Mouse (Mus musculus) c-Kit-negative CD71-positive TER-119-positive erythroid progenitor cells, embryonic 14.5 days (primary cell): Measurements from ENCODE around the gene Sh3bp4.

Source experiments
- DNase-seq: peaks from one replicate; pipeline ENCODE4 v3.0.0-alpha.2; 2013; ENCODE audit warnings: low read depth, low spot score

Sh3bp4 gene

DNA sequence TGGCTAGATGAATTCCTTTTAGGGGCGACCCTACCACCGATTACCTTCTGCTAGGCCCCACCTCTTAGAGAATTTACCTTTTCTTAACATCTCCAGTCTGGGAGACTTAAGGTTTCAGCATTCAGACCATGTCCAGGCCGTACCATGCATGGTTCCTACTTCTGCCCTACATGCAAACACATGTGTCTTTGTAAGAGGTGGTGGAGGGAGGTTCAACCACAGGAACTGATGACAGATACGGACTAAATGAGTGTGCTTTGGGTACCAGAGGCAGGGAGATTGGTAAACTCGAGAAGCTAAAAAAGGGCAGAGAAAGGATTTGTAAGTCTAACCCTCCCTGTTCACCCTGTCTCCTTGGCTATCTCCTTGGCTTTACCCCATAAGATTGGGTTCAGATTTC is 23.5 kb downstream of the Sh3bp4 start:
- DNase-seq = no peak

DNA sequence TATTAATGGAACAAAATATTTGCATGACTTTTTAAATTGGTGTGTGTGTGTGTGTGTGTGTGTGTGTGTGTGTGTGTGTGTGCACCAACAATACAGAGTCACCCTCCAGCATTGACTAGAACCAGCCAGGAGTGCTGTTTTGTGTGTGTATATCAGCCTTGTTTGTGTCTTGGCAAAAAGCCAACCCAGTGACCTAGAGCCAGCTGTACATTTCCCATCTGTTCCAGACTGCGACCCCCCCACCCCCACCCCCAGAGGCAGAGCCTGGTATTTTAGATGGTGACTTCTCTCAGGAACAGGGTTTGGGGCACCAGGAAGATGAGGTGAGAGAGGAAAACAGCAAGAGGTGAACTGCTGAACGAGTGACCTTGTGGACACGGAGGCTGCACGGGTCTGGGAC is 24.2 kb downstream of the Sh3bp4 start:
- no peak for DNase-seq

DNA sequence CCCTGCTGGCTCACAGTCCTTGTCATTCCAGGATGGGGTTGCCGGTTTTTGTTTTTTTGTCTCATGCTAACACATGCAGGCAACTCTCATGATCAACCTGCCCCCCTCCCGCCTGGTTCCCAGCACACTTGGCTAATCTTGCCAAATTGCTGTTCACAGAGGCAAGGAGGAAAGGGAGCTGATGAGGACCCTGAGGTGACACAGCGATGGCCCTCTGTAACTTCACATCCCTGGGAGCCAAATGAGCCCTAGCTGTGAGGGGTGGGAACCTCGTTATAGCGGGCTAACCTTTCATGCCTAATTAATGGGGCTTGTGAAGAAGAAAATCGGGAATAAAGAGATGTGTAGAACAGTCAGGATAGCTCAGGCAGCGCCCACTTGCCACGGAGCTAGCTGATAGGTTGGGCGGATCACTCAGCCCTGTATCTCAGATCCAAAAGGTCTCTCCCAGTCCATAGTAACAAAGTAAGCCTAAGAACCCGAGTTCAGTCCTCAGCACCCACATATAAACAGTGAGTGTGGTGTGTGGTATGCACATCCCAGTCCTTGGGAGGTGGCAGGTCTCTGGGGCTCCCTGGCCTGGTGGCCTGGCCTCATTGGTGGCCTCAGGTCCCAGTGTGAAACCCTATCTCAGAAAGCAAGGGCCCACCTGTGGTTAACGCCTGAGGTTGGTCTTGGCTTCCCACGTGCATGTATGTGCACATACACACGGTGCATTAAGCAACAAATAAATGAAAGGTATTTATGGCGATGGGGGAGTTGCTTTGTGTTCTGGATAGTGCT is 25.6 kb downstream of the Sh3bp4 start:
- no peak for DNase-seq

DNA sequence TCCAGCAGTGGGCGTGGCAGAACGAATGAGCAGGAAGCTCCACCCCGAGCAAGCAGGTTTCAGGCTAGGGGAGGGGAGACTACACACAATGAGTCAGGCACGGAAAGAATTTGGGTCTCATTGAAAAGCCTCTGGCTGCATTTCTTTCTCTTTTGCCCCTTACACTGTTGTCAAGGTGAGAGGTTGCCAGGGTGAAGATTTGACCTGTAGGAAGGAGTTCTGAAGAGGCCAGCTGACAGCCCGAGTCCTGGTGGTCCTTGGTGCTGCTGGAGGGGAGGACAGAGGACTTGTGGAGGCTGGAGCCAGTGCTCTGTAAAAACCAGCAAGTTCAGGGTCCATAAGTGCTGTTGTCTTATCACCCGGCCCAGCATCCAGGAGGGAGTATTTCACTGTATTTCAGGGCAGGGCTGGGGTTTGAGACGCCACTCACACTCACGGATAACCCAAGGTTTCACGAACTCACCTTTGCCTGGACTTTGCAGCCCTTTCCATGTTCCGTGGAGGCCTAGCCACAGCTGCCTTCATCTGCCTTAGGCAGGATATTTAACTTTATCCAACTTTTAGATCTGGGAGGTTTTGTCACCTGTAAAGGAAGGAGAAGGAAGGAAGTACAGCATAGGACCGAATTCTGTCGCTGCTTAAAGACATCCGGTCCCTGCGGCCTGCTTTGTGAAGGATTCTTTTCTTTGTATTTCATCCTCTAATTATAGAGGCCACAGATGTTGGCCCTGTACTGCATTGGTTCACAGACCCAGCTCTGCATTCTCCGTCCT is 32.2 kb downstream of the Sh3bp4 start:
- DNase-seq = no peak

DNA sequence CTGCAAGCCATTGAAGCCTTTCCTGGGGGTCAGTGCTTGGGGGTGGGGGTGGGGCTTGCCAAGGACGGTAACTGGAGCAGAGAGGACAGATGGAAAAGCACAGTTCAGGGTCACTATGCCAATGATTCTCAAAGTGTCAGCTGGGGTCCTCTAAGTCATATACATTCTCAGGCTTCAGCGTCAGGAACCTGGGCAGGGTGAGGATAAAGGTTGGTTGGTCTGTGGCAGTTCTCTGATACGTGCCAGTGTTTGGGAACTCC is 32.7 kb downstream of the Sh3bp4 start:
- no peak for DNase-seq

DNA sequence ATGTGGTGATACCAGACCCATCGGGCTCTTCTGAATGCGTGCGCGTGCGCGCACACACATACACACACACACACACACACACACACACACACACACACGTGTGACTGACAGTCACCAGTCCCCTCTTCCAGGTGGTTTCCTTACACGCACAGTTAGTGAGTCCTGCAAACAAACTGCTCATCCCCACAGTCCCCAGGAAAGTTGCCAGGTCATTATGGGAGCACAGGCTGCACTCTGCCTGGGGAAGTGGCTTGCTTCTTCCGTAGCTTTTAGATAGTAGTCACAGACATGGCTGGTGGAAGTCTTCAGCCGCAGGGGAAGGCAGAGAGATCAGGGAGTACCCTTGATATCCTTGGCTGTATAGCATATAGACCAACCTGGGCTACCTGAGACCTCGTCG is 33.3 kb downstream of the Sh3bp4 start:
- DNase-seq = no peak

DNA sequence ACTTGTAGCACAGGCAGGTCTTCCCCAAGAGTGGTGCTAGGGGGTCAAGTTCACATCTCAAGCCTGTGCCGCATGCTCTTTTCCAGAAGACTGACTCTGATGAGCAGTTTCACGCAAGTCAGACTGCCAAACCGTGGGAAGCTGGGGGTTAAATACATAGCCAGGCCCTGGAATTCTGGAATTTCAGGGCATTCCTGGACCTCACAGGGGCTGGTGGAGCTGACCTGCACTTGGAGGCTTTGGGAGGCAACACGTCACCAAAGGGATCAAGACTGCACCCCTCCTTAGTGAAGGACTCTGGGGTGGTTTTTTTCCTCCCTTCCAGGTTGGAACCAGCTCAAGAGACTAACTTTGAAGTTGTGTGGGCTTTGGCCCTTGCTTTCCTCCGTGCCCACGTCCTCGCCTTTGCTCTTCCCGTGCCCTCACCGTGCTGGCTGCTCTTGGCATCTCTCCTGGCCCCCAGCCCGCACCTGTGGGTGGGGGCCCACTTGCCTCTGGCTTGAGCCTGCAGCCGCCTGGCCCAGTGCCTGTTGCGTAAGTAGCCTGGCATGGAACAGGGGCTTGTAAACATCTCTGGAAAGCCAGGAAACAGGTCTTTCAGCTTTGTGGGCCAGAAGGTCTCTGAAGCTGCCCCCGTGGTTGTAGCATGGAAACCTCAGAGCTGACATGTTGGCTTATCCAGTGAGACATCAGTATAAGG is 34.0 kb downstream of the Sh3bp4 start:
- DNase-seq = no peak

DNA sequence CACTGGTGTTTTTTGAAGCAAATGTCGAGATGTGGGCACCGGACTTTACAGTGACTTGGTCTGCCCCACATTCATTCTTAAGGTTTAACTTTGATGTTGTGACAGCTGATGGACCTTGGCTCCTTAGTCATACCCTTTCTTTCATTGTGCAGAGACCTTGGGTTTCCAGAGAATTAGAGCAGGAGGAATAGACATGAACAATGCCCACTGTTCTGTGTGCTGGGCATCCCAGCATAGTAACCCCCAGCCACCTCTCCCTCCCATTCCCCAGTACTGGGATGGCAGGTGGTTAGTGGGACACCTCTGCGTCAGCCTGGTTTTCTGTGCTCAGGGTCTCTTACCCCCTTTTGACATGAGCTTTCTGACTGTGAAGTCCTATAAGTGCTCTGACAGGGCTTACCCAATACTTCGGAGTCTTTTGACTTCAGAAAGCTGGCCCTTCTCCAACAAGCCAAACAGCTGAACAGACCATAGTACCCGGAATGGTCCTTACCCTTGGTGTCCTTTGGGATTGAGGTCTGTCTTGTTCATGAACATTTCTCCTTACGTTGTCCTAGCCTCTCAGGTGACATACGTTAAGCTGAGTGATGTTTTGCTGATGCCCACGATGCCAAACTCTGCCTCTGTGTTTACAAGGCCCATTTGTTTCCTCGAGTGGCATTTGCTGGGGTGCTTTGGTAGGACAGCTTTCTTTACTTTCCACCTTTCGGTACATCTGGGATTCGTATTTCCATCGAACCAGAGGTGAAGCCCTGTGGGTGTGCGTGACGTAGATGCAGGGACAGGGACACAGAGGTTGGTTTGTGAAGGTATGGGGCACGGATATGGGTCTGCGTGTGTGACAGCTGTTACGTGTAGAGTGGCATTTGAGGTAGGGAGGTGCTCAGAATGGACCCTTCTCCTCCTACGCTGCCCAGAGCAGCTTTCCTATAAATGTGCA is 35.9 kb downstream of the Sh3bp4 start:
- DNase-seq = no peak

DNA sequence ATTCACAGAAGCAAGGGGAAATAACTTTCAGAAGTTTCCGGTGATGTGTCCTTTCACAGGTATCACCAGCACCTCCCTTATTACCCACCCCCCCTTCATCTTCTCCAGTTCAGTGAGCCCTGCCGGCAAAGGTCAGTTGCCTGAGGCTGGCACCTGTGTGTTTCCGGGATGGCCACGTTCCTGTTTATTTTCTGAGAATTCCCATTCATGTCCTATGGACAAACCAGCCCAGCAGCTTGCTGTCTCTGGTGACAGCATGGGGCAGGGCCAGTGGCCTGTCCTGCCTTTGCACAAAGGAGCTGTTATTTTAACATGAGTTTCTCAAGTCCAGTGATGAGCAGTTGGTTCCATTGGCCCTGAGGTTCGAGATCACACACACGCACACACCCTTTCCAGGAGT is 37.3 kb downstream of the Sh3bp4 start:
- no peak for DNase-seq

DNA sequence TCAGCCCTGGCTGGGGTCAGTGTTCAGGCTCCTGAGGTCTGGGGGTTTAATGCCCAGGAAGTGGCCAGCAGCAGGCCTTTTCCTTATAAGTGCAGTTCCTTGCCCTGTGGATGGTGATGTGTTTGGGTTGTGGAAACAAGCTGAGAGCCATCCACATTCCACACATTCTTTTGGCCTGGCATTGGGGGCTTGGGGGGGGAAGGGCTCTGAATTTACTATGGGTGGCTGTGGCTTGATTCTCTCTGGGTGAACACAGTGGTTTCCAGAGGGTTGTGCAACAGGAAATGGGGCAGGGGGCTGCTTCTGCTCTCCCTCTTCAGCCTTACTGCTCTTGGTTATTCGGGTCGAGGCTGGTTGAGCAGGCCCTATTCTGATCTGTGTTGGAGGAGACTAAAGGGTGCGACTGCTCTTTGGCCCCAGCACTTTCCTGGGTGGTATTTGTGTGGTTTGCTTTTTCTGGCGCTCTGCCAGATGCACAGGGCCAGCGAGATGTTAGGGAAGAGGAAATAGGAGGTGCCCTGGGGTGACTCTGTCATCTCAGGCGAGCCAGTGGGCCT is 38.2 kb downstream of the Sh3bp4 start:
- no peak for DNase-seq

DNA sequence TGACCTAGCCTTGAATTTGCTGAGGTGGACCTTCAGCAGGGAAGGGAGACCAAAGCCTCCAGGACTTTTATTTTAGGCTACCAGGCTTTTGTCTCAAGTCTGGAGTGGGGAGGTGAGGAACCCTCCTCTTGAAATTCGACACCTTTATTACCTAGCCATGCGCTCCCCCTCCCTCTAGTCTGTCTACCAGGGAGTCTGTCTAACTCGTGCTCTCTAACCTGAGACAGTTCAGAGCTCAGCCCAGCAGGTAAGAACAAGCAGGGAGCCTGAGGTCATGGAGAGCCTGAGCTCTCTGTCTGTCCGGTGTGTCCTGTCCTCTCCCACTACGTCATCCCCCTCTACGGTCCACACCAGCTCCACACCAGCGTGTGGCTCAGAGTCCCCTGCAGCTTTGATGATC is 39.6 kb downstream of the Sh3bp4 start:
- DNase-seq = no peak

DNA sequence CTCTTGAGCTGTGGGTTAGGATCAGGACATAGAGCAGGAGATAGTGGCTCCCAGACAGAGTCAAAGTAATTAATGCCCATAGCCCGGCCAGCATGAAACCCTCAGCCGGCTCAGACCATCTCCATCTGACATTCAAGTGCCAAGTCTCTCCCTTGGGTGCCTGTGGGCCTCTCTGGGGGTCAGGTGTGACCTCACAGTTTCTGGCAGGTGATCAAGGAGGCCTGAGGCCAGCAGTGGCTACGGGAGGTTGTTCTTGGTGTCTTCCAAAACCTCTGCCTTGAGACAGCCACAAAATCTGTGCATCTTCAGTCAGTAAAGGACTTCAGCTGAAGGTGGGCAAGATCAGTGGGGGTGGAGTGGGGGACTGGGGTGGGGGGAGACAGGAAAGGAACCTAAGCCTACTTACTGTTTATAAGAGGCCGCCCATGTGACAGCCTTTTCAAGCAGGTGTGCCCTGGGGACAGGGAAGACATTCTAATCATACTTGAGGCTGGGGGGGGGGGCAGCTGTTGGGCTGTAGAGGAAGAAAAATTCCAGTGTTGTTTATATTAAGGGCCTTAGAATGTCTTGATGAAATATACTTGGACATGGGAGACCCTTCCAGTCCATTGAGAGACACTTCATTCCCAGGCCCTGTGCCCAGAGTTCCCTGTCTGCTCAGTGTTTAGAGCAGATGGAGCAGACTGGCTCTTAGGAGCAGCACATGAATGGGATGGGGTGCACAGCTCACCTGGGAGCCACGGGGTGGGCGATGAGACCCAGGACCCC is 40.7 kb downstream of the Sh3bp4 start:
- no peak for DNase-seq

DNA sequence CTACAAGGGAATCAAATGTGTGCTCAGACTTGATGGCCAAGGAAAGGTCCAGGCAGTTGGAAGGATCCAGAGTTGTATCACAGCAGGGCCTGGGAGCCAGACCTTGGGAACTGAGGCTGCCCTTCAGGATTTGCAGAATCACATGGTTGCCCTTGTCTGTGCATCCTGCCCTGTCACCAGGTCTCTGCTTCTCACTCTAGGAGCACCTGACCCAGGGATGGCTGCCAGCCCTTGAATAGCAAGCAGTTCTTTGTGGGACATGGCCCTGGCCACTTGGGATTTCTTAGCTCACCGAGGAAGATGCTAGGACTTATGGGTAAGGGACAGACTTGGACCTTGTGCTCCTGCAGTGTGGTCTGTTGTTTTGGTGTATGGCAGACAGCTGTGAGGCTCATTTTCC is 42.3 kb downstream of the Sh3bp4 start:
- DNase-seq = no peak

DNA sequence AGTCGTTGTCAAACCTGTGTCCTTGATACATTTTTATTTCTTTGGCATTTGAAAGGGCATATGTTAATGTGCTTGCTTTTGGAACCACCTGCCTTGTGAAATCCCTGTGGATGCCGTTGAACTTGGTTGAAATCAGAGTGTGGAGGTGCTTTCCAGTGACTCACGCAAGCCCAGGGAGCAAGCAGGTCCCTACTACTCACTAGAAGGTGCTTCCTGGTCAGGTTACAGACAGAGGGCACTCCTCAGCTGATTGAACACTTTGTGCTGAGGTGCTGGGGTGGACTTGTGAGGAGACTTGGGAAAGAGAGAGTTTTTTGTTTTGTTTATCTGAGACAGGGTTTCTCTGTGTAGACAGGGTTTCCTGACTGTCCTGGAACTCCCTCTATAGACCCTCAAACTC is 43.5 kb downstream of the Sh3bp4 start:
- DNase-seq = no peak

DNA sequence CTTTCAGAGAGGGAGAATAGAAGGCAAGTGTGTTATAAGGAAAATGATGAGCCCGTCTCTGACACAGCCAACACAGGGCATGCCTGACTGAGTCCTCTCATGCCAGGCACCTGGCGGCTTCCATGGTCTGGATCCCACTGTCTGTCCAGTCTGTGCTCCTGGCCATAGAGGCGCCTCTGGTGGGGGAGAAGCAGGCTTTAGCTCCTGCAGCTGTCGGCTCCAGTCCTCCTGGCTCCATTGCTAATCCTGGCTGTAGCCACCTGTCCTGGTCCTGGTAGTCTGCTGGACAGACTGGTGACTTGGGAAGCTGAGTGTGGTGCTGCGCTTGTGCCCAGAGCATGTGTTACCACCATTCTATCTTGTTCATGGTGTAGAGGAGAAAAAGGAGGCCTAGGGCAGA is 46.8 kb downstream of the Sh3bp4 start:
- no peak for DNase-seq

DNA sequence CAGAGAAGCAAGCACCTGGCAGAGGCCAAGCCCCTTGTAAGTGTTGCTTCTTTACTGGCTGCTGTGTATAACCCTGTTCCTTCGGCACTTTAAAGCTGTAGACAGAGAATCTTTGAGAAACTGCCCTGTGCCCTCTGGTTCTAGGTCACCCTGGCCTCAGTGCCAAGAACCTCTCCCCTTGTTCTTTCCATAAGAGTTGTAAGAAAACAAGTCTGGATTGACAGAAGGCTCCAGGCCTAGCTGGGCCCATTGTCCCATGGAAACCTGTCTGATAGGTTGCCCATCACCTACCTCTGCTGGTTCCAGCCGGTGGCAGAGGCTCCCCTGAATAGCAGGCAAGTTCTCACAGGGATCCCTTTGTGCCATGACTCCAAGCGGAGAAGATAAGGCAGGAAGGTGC is 47.9 kb downstream of the Sh3bp4 start:
- DNase-seq = no peak

DNA sequence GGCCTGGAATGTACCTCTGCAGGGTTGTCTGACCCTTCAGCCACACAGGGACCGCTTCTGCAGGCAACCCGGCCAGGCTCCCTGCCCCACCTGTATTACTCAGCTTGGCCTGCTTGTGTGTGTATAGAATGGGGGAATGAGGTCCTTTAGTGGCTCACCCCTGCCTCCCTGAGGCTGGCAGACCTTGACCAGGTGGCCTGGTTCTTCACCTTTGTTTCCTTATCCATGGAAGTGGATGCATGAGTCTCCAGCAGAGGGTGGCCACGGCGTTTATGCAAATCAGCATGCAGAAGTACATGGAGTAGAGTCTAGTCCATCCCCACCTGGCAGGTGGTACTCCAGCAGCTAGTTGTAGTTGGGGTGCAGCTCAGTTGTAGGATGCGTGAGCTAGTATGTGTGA is 48.6 kb downstream of the Sh3bp4 start:
- no peak for DNase-seq

DNA sequence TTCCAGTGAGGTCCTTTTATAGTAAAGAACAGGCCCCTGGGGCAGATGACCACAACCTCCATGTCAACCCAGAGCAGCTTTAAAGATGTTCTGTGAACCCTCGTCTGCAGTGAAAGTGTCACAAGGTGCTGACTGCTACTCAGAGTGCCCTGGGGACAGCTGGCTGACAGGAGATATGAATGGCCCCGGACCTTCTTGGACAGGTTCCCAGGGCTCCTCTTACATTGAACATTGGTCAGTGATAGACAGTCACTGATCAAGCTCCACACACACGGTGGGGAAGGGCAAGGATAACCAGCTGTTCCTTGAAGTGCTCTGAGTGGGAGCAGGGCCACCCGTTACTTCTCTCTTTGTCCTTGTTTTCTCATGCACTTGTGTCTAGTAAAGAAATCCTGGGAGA is 50.1 kb downstream of the Sh3bp4 start:
- no peak for DNase-seq

DNA sequence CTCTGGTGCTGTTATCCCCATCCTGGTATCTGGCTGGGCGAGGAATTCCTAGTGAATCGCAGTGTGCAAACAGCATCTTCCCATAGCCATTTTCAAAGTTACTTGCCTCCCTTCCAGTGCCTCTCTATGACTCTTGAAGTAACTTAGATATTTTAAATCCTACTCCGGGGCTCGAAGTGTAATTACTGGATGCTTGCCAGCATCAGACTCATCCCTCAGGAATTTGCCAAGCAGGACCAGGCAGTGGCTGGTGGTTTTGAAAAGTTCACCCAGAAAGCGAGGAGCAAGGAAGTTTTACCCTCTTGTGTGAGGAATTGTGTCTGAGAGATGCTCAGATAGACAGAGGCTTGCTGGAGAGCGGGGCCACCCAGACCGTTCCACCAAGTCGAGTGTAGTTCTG is 51.3 kb downstream of the Sh3bp4 start:
- DNase-seq = no peak

DNA sequence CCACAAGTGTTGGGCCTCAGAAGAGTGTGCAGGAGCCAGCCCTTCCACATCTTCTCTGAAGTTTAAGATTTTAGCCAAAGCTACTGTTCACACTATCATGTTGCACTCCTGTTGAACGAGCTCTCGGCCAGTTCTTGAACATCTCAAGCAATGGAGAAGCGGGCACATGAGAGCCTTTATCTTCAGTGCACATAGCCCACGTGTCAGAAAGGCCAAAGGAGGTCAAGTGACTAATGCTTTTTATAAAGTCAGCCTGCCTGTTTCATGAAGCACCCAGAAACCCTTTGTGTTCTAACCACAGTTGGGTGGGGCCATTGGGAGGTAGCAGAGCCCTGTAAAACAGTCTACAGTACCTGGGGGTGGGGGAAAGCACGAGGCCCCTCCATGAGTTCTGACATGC is 52.2 kb downstream of the Sh3bp4 start:
- no peak for DNase-seq

DNA sequence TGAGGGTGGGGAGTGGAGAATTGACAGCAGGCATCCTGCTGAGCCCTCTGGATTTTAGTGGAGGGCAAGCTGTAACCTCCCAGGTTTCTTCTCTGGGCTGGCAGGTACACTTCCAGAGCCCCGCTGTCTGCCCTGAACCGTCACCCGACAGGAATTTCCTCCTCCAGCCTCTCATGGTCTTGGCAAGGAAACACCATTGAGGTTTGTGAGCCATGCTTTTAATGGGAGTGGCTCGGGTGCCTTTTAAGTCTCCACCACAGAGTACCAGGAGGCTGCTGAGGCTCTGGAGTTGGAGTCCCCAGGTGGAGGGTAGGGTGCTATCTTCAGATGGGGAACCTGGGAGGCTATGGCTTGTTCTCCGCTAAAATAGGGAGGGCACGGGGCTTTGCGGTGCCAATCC is 53.9 kb downstream of the Sh3bp4 start:
- no peak for DNase-seq
